8 mouse cellular contexts compared by ENCODE assay signal in the genomic region with DNA sequence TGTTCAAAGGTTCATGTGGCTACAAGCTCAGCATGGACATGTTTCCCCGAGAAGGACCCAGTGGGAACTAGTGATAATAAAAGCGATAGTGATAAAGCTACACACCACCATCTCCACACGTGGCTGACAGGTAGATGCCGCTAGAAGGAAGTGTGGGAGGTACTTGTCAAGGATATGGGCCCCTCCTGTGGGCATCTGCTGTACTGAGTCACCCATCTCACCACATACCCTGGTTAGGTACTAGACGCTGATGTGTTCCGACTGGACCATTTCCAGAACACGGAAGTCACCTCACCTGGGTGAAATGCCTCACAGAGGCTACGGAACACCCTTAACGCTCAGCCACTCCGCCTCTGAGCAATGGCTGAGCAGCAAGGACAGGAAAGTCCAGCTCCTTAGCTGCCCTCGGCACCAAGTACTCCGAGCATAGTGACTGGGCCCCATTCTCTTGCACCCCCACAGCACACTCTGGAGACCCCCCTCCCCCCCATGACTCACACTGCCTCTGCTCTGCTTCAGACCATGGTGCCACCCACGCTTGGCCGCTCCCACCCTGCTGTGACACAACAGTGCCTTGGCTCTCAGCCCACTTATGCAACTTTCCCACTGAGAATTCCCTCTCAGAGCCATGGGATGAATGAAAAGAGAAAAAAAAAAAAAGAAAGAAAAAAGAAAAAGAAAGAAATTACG. TPM values are rescaled to one million over a fixed set of nuclear protein-coding genes. Genes with fewer than 3 reads are reported as not detected.
DNase-seq lines count a peak whose midpoint lies in the region; ATAC-seq lines count a peak whose summit lies in the region.

No protein-coding gene starts in this region.

- ATAC-seq in forebrain, embryonic 11.5 days (replicated peaks; ENCODE audit: low FRiP score), result peak; percentile 56
- ATAC-seq in hindbrain, embryonic 12.5 days (ENCODE audit: low FRiP score), result no peak; the same call in 1 of the 2 replicates

- no peak overlapping the region for H3K4me2 ChIP-seq in forebrain, embryonic 11.5 days (ENCODE audit: low read depth, low read length, severe bottlenecking)
- H3K4me2 ChIP-seq in hindbrain, embryonic 12.5 days (replicated peaks), result no peak overlapping the region

- peak; percentile 7 for DNase-seq in cerebellum, adult 9-10 months
- no peak for DNase-seq in cerebellum, adult 8-10 months
- peak; percentile 62 for DNase-seq in 3T3-L1 (ENCODE audit: low read depth, low spot score)
- no peak for DNase-seq in forebrain, embryonic 11.5 days (ENCODE audit: low spot score)
- DNase-seq in heart, postnatal 10 days, result peak; percentile 78 to 80
- peak; percentile 69 to 83 for DNase-seq in left cerebral cortex, adult 9 months (ENCODE audit: low spot score in 2 of 2)
- DNase-seq in right cerebral cortex, postnatal 25 days, result peak; percentile 70

- H3K4me3 ChIP-seq in forebrain, embryonic 11.5 days (ENCODE audit: low read depth, low read length), result no peak overlapping the region
- no peak overlapping the region for H3K4me3 ChIP-seq in hindbrain, embryonic 12.5 days

- 81% methylated on average over 15 of the region's 15 CpGs for WGBS in forebrain, embryonic 11.5 days
- WGBS in hindbrain, embryonic 12.5 days, result 76% methylated on average over 15 of the region's 15 CpGs

- H3K27me3 ChIP-seq in forebrain, embryonic 11.5 days (ENCODE audit: control insufficient read depth, insufficient read depth, low read length), result no peaks in the 10 kb centered on the region
- H3K27me3 ChIP-seq in hindbrain, embryonic 12.5 days, result no peaks in the 10 kb centered on the region

- peaks cover 3% of the 10 kb centered on the region; the same call in 1 of the 2 replicates for H3K4me1 ChIP-seq in forebrain, embryonic 11.5 days (replicated peaks; ENCODE audit: control insufficient read depth, insufficient read depth, low read length)
- H3K4me1 ChIP-seq in hindbrain, embryonic 12.5 days, result 0 out of 2 replicates have a peak, but pooled peaks cover 2% of the 10 kb centered on the region

- H3K27ac ChIP-seq in forebrain, embryonic 11.5 days (ENCODE audit: low read depth, low read length), result no peak overlapping the region
- no peak overlapping the region for H3K27ac ChIP-seq in hindbrain, embryonic 12.5 days

- H3K9ac ChIP-seq in forebrain, embryonic 11.5 days (ENCODE audit: low read length), result no peak overlapping the region
- H3K9ac ChIP-seq in hindbrain, embryonic 12.5 days, result no peak overlapping the region

- no peaks in the 10 kb centered on the region for H3K9me3 ChIP-seq in forebrain, embryonic 11.5 days (ENCODE audit: control insufficient read depth, low read length)
- H3K9me3 ChIP-seq in hindbrain, embryonic 12.5 days (replicated peaks), result no peaks in the 10 kb centered on the region

- no peaks in the 10 kb centered on the region; the same call in 1 of the 2 replicates for H3K36me3 ChIP-seq in forebrain, embryonic 11.5 days (ENCODE audit: control insufficient read depth, insufficient read depth, low read length)
- H3K36me3 ChIP-seq in hindbrain, embryonic 12.5 days, result peaks cover 6% of the 10 kb centered on the region; the same call in 1 of the 2 replicates

- intact Hi-C loops in heart, postnatal 10 days (cut with DNase I), result no loop called here

RNA-seq across cellular contexts. Expression of a gene that starts 18.4 kb away (rescaled TPM):
- polyA plus RNA-seq in forebrain, embryonic 11.5 days (2014; fragmentation: Nextera tagmentation; extraction: Ambion mirVana), result 0.07 TPM in 1 of 2 replicates, not detected in the other
- total RNA-seq in heart, postnatal 10 days (2021), result under 1 TPM; 0.50 to 0.64 TPM
- not detected in 2 replicates for polyA plus RNA-seq in hindbrain, embryonic 12.5 days (2016; fragmentation: Nextera tagmentation; extraction: Ambion mirVana)

Comparison
In these comparisons a context has a peak if more than half of its experiments do, and no peak if none do; other contexts are left out.
1. DNase-seq: peak in cerebellum, adult 9-10 months (single experiment), 3T3-L1 (single experiment), heart, postnatal 10 days (2 of 2), left cerebral cortex, adult 9 months (2 of 2) and right cerebral cortex, postnatal 25 days (single experiment); none in cerebellum, adult 8-10 months (single experiment) and forebrain, embryonic 11.5 days (single experiment).